Mouse (Mus musculus) liver, embryonic 14.5 days (tissue): Measurements from ENCODE around the gene Rpl41.
"Not testable (repeated sequence)": the region's sequence is repeated elsewhere in the genome, so short reads cannot be mapped to it uniquely, and the experiment has no call there.

Source experiments
- CTCF ChIP-seq: IDR thresholded peaks from 2 replicates; pipeline ENCODE4 v1.5.1; 2016; ENCODE audit warnings: antibody characterized with exemption, low read depth, control low read depth
- EP300 ChIP-seq: IDR thresholded peaks from 2 replicates; pipeline ENCODE4 v1.6.1; 2016; ENCODE audit warnings: antibody characterized with exemption, low read depth

GRCm38 (mm10) chr10:128555567-128555966 is 6.5 kb upstream of the Rpl41 start:
- TF ChIP-seq EP300, CTCF: not testable (repeated sequence)
